Mouse (Mus musculus) midbrain, embryonic 14.5 days (tissue): Measurements from ENCODE around the gene Nrxn1. TPM values are rescaled to one million over a fixed set of nuclear protein-coding genes. Genes with fewer than 3 reads are reported as not detected.

Experiments used
- ATAC-seq: fragments of 200-750 bp; cut with Nextera tagmentation; 2 replicates; pipeline ENCODE4 v1.8.0; 2017; ENCODE audit warnings: moderate number of reproducible peaks, moderate library complexity; ENCODE audit not compliant: low FRiP score, low TSS enrichment
- DNase-seq: peaks from one replicate; pipeline ENCODE4 v3.0.0-alpha.2; 2015
- H3K27ac ChIP-seq: fragments of 300-500 bp; sonication (generic); replicated peaks from 2 replicates; pipeline ENCODE4 v1.5.1; 2014; ENCODE audit warnings: mild to moderate bottlenecking, low read depth, low read length, moderate library complexity
- H3K27me3 ChIP-seq: fragments of 300-500 bp; sonication (generic); 2 replicates; pipeline ENCODE4 v1.6.1; 2014; ENCODE audit warnings: low read length, control low read depth, mixed read lengths; ENCODE audit not compliant: control insufficient read depth, insufficient read depth
- H3K36me3 ChIP-seq: fragments of 300-500 bp; sonication (generic); 2 replicates; pipeline ENCODE4 v1.6.1; 2014; ENCODE audit warnings: low read length, control low read depth; ENCODE audit not compliant: control insufficient read depth, insufficient read depth
- H3K4me1 ChIP-seq: fragments of 300-500 bp; sonication (generic); 2 replicates; pipeline ENCODE4 v1.6.1; 2014; ENCODE audit warnings: mild to moderate bottlenecking, antibody characterized with exemption, low read length, control low read depth; ENCODE audit not compliant: control insufficient read depth, insufficient read depth
- H3K4me2 ChIP-seq: fragments of 300-500 bp; sonication (generic); 2 replicates; pipeline ENCODE4 v1.6.1; 2014; ENCODE audit warnings: mild to moderate bottlenecking, low read length, moderate library complexity
- H3K4me3 ChIP-seq: fragments of 300-500 bp; sonication (generic); replicated peaks from 2 replicates; pipeline ENCODE4 v1.5.1; 2014; ENCODE audit warnings: low read depth, low read length
- H3K9ac ChIP-seq: fragments of 300-500 bp; sonication (generic); replicated peaks from 2 replicates; pipeline ENCODE4 v1.6.1; 2014; ENCODE audit warnings: mild to moderate bottlenecking, low read length, moderate library complexity
- H3K9me3 ChIP-seq: fragments of 300-500 bp; sonication (generic); 2 replicates; pipeline ENCODE4 v1.6.1; 2016; ENCODE audit warnings: low read length, control low read depth, mixed read lengths; ENCODE audit not compliant: control insufficient read depth
- WGBS: fragments of 180-500 bp; shearing (Covaris S2); extraction: QIAGEN DNeasy Blood & Tissue Kit; methylation state at CpG from one replicate; pipeline ENCODE4 v1.1.7; 2014; 5-methylcytosine and 5-hydroxymethylcytosine counted together
- polyA plus RNA-seq: library from polyadenylated mRNA; unstranded; fragments of >200 nt; fragmentation: Nextera tagmentation; extraction: Ambion mirVana; gene quantifications from 2 replicates; pipeline ENCODE4 v1.2.1, GENCODE M21; 2014

Nrxn1 gene
- polyA plus RNA-seq, 1 experiment from 2014 or later, result 171 TPM

DNA sequence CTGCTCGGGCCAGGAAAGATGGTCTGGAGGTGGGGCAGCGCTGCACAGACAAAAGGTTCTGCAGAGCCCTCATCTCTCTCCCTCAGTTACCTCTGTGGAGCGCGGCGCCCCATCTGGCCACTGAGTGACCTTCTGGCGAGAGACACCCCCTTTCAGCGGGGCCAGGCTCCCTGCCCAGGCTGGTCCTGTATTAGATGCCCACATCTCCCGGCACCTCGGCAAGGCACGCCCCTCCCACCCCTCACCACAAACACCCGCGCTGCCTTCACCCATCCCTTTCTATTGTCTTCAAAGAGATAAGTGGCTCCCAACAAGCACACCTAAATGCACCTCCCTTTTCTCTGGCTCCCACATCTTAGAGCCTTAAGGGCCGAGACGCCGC is 638.5 kb downstream of the Nrxn1 start:
- Histone ChIP-seq H3K4me3 (peak overlapping the region; percentile 68), H3K27me3 (no peaks in the 10 kb centered on the region), H3K9me3 (no peaks in the 10 kb centered on the region), H3K4me1 (peaks cover 12% of the 10 kb centered on the region; the same call in 1 of the 2 replicates), H3K27ac (peak overlapping the region; percentile 89), H3K9ac (peak overlapping the region; percentile 78), H3K36me3 (no peaks in the 10 kb centered on the region), H3K4me2 (peak overlapping the region; percentile 77)
- ATAC-seq, result peak; percentile 58
- WGBS, result 1% methylated on average over 15 of the region's 15 CpGs
- no peak for DNase-seq

DNA sequence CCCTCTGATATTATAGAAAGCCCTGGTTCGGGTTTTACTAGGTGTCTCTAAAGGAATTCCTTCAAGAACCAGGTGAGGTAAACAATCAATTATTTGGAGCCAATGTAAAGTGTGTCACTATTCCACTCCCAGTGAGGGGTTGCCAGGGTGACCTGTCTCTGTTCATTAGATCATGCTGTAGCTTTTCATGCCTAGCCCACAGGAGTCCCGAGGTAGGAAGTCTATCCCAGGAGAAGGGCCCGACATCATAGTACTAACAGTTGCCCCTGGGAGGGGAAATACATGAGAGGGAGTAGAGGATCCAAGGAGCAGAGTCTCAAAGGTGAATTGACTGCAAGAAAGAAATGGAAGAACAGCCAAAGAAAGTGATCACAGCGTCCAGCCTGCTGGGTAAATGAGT is 639.6 kb downstream of the Nrxn1 start:
- H3K27ac ChIP-seq, result peak overlapping the region; percentile 33; the same call in 1 of the 2 replicates
- 42% methylated on average over 4 of the region's 4 CpGs for WGBS
- DNase-seq (peak; percentile 9), ATAC-seq (no peak)
- no peaks in the 10 kb centered on the region for H3K9me3 ChIP-seq
- peak overlapping the region; percentile 38; the same call in 1 of the 2 replicates for H3K9ac ChIP-seq
- no peaks in the 10 kb centered on the region for H3K27me3 ChIP-seq
- no peaks in the 10 kb centered on the region for H3K36me3 ChIP-seq
- peak overlapping the region; percentile 68 for H3K4me3 ChIP-seq
- peaks cover 12% of the 10 kb centered on the region; the same call in 1 of the 2 replicates for H3K4me1 ChIP-seq
- peak overlapping the region; percentile 77 for H3K4me2 ChIP-seq

DNA sequence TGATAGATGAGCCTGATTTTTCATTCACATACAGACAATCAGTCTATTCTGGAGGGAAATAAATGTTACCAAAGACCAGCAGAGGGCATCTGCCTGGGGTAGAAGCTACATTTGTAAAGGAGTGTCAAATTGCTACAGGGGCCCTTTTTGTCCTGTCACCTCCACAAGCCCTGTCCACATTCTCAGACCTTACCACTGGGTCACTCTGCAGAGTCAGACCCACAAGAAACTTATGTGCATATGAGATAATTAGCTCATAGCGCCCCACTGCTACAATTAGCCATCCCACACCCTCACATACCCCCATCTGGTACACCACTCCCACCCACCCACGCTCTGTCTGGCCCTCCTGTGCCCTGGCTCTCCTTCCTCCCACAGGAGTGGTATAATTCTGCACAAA is 640.1 kb downstream of the Nrxn1 start:
- peaks cover 12% of the 10 kb centered on the region; the same call in 1 of the 2 replicates for H3K4me1 ChIP-seq
- H3K27ac ChIP-seq, result 0 out of 2 replicates have a peak overlapping the region, but pooled peaks have one; percentile 50
- peak overlapping the region; percentile 77 for H3K4me2 ChIP-seq
- 68% methylated on average over 2 of the region's 2 CpGs for WGBS
- no peaks in the 10 kb centered on the region for H3K36me3 ChIP-seq
- peak overlapping the region; percentile 38; the same call in 1 of the 2 replicates for H3K9ac ChIP-seq
- peak; percentile 58 for DNase-seq
- ATAC-seq, result no peak
- H3K27me3 ChIP-seq, result no peaks in the 10 kb centered on the region
- H3K4me3 ChIP-seq, result peak overlapping the region; percentile 68
- no peaks in the 10 kb centered on the region for H3K9me3 ChIP-seq

DNA sequence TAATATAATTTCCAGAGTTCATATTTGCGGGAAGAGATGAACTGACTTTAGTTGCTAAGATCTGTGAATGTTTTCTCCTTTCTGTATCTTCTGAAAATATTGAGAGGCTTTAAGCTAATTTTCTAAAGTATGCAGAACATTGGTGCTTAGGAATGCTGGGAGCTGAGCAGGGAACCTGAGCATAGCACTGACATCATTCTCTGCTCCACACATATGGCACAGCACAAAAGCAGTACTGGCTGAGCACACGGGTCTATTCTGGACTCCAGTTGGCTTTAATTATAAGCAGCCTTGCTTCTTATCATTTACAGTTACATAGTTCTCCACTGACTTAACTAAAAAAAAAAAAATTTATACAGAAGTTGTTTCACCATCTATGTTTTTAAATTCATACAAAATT is 641.5 kb downstream of the Nrxn1 start:
- Histone ChIP-seq H3K4me2 (peak overlapping the region; percentile 77), H3K4me1 (peaks cover 8% of the 10 kb centered on the region; the same call in 1 of the 2 replicates), H3K27ac (no peak overlapping the region), H3K27me3 (no peaks in the 10 kb centered on the region), H3K9ac (no peak overlapping the region), H3K9me3 (no peaks in the 10 kb centered on the region), H3K36me3 (no peaks in the 10 kb centered on the region), H3K4me3 (peak overlapping the region; percentile 68)
- WGBS, result 68% methylated on average over 2 of the region's 2 CpGs
- DNase-seq (peak; percentile 15), ATAC-seq (no peak)

DNA sequence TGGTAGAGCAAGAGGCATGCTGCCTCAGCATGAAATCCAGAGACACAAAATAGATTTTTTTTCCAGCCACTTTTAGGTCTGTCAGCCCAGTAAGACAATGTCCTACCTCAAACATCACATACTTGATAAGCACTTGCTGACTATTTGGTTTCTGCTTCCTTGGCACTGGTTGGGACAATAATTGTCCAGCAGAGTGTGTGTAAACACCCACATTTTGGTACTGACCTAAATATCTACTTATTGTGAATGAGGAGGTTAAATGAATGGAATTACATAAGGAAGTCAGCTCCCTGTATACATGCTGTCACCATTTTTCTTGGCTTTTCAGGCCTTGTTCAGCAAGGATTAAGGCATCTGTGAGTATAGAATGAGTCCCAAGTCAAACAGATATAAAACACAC is 649.8 kb downstream of the Nrxn1 start:
- Histone ChIP-seq H3K4me2 (no peak overlapping the region), H3K36me3 (no peaks in the 10 kb centered on the region), H3K4me1 (no peaks in the 10 kb centered on the region), H3K4me3 (no peak overlapping the region), H3K27me3 (no peaks in the 10 kb centered on the region), H3K9ac (no peak overlapping the region), H3K27ac (no peak overlapping the region), H3K9me3 (no peaks in the 10 kb centered on the region)
- ATAC-seq (no peak), DNase-seq (no peak)

DNA sequence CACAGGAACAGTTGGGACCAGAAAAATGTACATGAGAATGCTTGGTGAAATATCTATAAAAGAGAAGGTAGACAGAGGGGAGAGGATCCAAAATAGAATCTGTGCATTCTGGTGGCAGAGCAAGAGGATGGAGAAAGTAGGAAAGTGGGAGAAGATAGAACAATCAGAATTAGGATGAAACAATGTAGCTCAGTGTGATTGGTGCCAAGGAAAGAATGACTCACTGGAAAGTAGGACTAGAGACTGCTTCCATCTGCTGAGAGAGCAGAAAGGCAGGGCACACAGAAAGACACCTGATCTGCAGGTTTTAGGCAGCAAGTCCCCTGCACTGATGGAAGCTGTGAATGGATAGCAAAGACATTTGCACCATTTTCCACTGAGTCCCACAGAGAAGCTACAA is 657.0 kb downstream of the Nrxn1 start:
- DNase-seq (no peak), ATAC-seq (no peak)
- H3K4me2 ChIP-seq, result no peak overlapping the region
- no peak overlapping the region for H3K4me3 ChIP-seq
- H3K36me3 ChIP-seq, result no peaks in the 10 kb centered on the region
- H3K27ac ChIP-seq, result no peak overlapping the region
- H3K4me1 ChIP-seq, result no peaks in the 10 kb centered on the region
- H3K9me3 ChIP-seq, result no peaks in the 10 kb centered on the region
- H3K27me3 ChIP-seq, result no peaks in the 10 kb centered on the region
- no peak overlapping the region for H3K9ac ChIP-seq

DNA sequence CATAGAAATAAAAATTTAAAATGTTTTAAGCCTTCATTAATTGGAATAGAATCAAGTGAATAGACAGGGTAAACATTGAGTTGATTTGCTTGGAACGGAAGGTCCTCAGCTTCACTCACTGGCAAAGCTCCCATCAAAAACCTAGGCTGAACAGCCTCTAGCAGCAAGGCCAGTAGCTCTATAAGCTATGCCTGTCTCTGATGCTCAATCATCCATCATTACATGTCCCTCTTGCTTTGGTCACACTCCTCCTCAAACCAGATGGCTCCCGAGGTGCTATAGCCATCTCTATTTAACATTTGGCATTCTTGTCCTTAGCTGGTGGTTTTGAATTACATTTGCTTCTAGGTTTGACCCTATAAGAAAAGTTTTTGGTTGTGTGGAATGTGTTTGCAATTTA is 657.5 kb downstream of the Nrxn1 start:
- DNase-seq (no peak), ATAC-seq (no peak)
- WGBS, result 85% methylated on average over 2 of the region's 2 CpGs
- Histone ChIP-seq H3K4me1 (no peaks in the 10 kb centered on the region), H3K36me3 (no peaks in the 10 kb centered on the region), H3K4me2 (no peak overlapping the region), H3K27ac (no peak overlapping the region), H3K4me3 (no peak overlapping the region), H3K27me3 (no peaks in the 10 kb centered on the region), H3K9me3 (no peaks in the 10 kb centered on the region), H3K9ac (no peak overlapping the region)

DNA sequence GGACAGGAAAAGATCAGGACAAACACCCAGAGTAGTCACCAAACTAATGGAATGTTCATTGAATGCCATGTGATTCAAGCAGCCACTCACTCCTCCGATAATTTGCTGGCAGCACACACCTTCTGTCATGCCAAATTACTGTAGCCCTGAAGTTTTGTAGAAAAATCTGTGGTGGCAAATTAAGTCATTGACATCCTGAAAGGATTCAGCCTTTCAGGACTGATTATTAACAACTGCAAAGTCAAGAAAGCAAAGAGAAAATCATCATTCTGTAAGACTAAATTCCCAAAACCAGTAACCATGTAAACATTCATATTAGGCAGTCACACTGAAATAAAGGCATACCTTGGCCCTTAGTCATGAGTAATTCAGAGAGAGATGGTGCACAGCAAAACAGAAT is 662.7 kb downstream of the Nrxn1 start:
- Histone ChIP-seq H3K27me3 (no peaks in the 10 kb centered on the region), H3K27ac (no peak overlapping the region)
- DNase-seq, result no peak

DNA sequence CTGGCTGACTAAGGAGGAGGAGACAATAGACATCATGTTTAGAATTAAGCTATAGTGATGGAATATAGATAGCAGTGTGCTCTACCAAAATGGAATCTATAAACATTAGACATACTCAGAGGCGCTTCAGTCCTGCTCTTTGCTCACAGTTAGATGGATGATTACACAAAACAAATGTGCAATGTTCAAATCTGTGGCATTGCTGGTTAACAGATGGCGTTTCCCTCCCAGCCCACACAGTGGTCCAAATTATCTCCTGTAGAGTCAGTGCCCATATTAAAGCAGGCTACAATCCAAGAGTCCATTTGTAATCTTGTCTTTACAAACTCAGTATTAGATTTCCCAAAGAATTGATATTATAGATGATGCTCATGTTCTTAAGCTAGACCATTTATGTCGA is 666.9 kb downstream of the Nrxn1 start:
- H3K9me3 ChIP-seq, result no peaks in the 10 kb centered on the region
- H3K36me3 ChIP-seq, result no peaks in the 10 kb centered on the region
- no peaks in the 10 kb centered on the region for H3K27me3 ChIP-seq
- no peak overlapping the region for H3K4me3 ChIP-seq
- H3K27ac ChIP-seq, result no peak overlapping the region
- H3K4me2 ChIP-seq, result no peak overlapping the region
- no peaks in the 10 kb centered on the region for H3K4me1 ChIP-seq
- WGBS, result 90% methylated on average over 3 of the region's 3 CpGs
- DNase-seq, result no peak
- no peak for ATAC-seq
- no peak overlapping the region for H3K9ac ChIP-seq

More for the DNA sequence above, 662.7 kb downstream of the Nrxn1 start:
- ATAC-seq, result no peak
- 86% methylated on average over 1 of the region's 1 CpGs for WGBS
- H3K9ac ChIP-seq, result no peak overlapping the region
- H3K4me1 ChIP-seq, result no peaks in the 10 kb centered on the region
- H3K9me3 ChIP-seq, result no peaks in the 10 kb centered on the region
- H3K4me3 ChIP-seq, result no peak overlapping the region
- no peaks in the 10 kb centered on the region for H3K36me3 ChIP-seq
- no peak overlapping the region for H3K4me2 ChIP-seq
